Mouse (Mus musculus): ENCODE results near the gene Tulp1.
A peak's percentile ranks its signal among the peaks of the same experiment; 100 is the strongest.

The Tulp1 gene

DNA sequence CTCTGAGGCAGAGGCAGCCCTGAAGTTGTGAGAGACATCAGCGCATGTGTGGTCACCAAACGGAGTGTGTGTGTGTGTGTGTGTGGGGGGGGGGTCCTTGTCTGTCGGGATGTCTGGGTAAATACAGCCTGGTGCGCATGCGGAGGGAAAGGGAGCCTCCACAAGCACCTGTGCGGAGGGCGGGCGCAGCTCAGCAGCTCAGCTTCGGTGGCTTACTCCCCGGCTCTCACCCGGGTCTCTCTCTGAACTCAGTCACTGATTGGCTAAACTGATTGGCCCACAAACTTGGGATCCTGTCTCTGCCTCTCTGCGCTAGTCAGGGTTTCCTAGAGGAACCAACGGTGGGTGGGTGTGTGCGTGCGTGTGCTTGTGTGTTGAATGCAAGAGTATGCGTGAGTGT lies 9.5 kb upstream of the Tulp1 start:
- Histone ChIP-seq H3K27me3 (ENCODE audit: insufficient read depth, low read length) (peaks cover 9% of the 10 kb centered on the region; the same call in 1 of the 2 replicates), H3K4me1 (replicated peaks; ENCODE audit: low read depth, low read length) (peaks cover 47% of the 10 kb centered on the region), H3K36me3 (ENCODE audit: insufficient read depth, low read length) (no peaks in the 10 kb centered on the region), H3K4me3 (replicated peaks; ENCODE audit: low read length) (no peak overlapping the region), H3K9me3 (ENCODE audit: low read length) (no peaks in the 10 kb centered on the region)
- TF ChIP-seq CTCF (conservative IDR thresholded peaks at IDR 0.05; ENCODE audit: low read length), result no peak
- TF ChIP-seq NANOG (IDR thresholded peaks at IDR 0.05; ENCODE audit: borderline replicate concordance, low read length), result no peak
- no peak for TF ChIP-seq POU5F1 (IDR thresholded peaks at IDR 0.05; ENCODE audit: borderline replicate concordance, low read length)

GRCm38 (mm10) chr17:28373821-28374220 lies 8.8 kb upstream of the Tulp1 start:
- TF ChIP-seq POU5F1 (IDR thresholded peaks at IDR 0.05; ENCODE audit: borderline replicate concordance, low read length) (no peak), CTCF (conservative IDR thresholded peaks at IDR 0.05; ENCODE audit: low read length) (peak; percentile 57), NANOG (IDR thresholded peaks at IDR 0.05; ENCODE audit: borderline replicate concordance, low read length) (no peak)
- Histone ChIP-seq H3K27me3 (ENCODE audit: insufficient read depth, low read length) (peaks cover 9% of the 10 kb centered on the region; the same call in 1 of the 2 replicates), H3K9me3 (ENCODE audit: low read length) (no peaks in the 10 kb centered on the region)

DNA sequence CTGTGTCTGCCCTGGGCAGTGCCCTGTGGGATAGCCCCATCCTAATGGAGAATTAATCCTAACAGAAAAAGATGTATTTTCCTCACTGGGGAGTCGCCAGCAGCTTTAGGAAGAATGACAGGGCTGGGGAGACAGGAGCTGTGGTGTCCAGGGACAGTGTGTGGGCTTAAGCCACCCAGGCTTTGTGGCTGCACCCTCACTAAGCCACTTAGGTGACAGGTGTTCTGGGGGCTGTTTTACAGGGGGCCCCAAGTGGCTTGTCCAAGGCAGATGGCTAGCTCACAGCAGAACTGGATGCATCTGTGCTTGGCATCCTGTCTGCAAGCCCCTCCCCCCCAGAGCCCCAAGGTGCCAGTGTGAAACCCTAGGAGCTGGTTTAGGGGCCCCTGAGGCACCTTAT lies 6.9 kb upstream of the Tulp1 start:
- Histone ChIP-seq H3K27me3 (ENCODE audit: insufficient read depth, low read length) (peaks cover 3% of the 10 kb centered on the region; the same call in 1 of the 2 replicates), H3K36me3 (ENCODE audit: insufficient read depth, low read length) (no peaks in the 10 kb centered on the region), H3K9me3 (ENCODE audit: low read length) (no peaks in the 10 kb centered on the region), H3K4me3 (replicated peaks; ENCODE audit: low read length) (no peak overlapping the region), H3K4me1 (replicated peaks; ENCODE audit: low read depth, low read length) (peaks cover 59% of the 10 kb centered on the region)
- TF ChIP-seq CTCF (conservative IDR thresholded peaks at IDR 0.05; ENCODE audit: low read length), result no peak
- TF ChIP-seq NANOG (IDR thresholded peaks at IDR 0.05; ENCODE audit: borderline replicate concordance, low read length), result no peak
- no peak for TF ChIP-seq POU5F1 (IDR thresholded peaks at IDR 0.05; ENCODE audit: borderline replicate concordance, low read length)

More at GRCm38 (mm10) chr17:28373821-28374220, 8.8 kb upstream of the Tulp1 start:
- H3K36me3 ChIP-seq (ENCODE audit: insufficient read depth, low read length), result no peaks in the 10 kb centered on the region
- peaks cover 52% of the 10 kb centered on the region for H3K4me1 ChIP-seq (replicated peaks; ENCODE audit: low read depth, low read length)
- H3K4me3 ChIP-seq (replicated peaks; ENCODE audit: low read length), result no peak overlapping the region

GRCm38 (mm10) chr17:28371286-28371685 lies 6.3 kb upstream of the Tulp1 start:
- Histone ChIP-seq H3K36me3 (ENCODE audit: insufficient read depth, low read length) (no peaks in the 10 kb centered on the region), H3K4me1 (replicated peaks; ENCODE audit: low read depth, low read length) (peaks cover 56% of the 10 kb centered on the region), H3K27me3 (ENCODE audit: insufficient read depth, low read length) (peaks cover 3% of the 10 kb centered on the region; the same call in 1 of the 2 replicates), H3K9me3 (ENCODE audit: low read length) (no peaks in the 10 kb centered on the region), H3K4me3 (replicated peaks; ENCODE audit: low read length) (no peak overlapping the region)
- no peak for TF ChIP-seq CTCF (conservative IDR thresholded peaks at IDR 0.05; ENCODE audit: low read length)

DNA sequence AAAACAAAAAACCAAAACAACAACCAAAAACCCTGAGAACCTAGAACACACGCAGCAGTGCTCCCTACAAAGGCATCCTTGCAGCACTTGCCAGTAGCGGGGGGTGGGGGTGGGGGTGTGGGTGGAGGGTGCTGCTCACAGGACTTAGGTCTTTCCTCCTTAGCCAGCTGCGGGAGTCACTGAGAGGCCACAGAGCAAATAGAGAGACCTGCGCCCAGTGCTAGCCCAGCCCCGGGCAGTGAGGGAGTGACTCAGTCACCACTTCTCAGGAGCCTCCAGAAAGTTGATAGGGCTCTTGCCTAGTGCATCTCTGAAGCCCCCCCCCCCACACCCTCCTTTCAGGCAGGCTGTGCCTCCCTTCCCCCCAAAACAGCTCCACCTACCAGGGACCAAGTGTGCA lies 4.0 kb upstream of the Tulp1 start:
- Histone ChIP-seq H3K4me3 (replicated peaks; ENCODE audit: low read length) (no peak overlapping the region), H3K4me1 (replicated peaks; ENCODE audit: low read depth, low read length) (peaks cover 53% of the 10 kb centered on the region)
- TF ChIP-seq CTCF (conservative IDR thresholded peaks at IDR 0.05; ENCODE audit: low read length) (no peak), NANOG (IDR thresholded peaks at IDR 0.05; ENCODE audit: borderline replicate concordance, low read length) (no peak), POU5F1 (IDR thresholded peaks at IDR 0.05; ENCODE audit: borderline replicate concordance, low read length) (no peak)

GRCm38 (mm10) chr17:28368449-28368848 lies 3.4 kb upstream of the Tulp1 start:
- TF ChIP-seq NANOG (IDR thresholded peaks at IDR 0.05; ENCODE audit: borderline replicate concordance, low read length), result no peak
- TF ChIP-seq CTCF (conservative IDR thresholded peaks at IDR 0.05; ENCODE audit: low read length), result peak; percentile 96
- H3K4me1 ChIP-seq (replicated peaks; ENCODE audit: low read depth, low read length), result peaks cover 55% of the 10 kb centered on the region
- peaks cover 29% of the 10 kb centered on the region for H3K27me3 ChIP-seq (ENCODE audit: insufficient read depth, low read length)
- H3K36me3 ChIP-seq (ENCODE audit: insufficient read depth, low read length), result no peaks in the 10 kb centered on the region
- H3K9me3 ChIP-seq (ENCODE audit: low read length), result no peaks in the 10 kb centered on the region
- H3K4me3 ChIP-seq (replicated peaks; ENCODE audit: low read length), result no peak overlapping the region

More for the DNA sequence above, 4.0 kb upstream of the Tulp1 start:
- no peaks in the 10 kb centered on the region for H3K36me3 ChIP-seq (ENCODE audit: insufficient read depth, low read length)
- no peaks in the 10 kb centered on the region for H3K9me3 ChIP-seq (ENCODE audit: low read length)
- H3K27me3 ChIP-seq (ENCODE audit: insufficient read depth, low read length), result peaks cover 23% of the 10 kb centered on the region

DNA sequence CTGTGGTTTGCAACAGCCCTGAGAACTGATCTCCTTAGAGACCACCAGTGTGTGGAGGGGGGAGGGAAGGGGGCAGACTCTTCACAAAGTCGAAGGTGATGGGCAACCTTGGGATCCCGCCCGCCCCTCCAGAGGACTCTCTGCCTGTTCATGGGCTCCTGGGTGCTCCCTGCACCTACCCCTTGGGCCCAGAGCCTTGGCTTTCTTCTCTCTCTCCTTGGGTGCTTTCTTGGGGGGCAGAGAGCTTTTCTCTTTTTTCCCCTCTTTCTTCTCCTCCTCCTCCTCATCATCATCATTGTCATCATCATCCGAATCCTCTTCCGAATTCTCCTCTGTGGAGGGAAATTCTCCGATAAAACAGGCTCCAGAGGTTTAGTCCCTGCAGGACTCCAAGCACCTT lies 1.5 kb downstream of the Tulp1 start:
- no peaks in the 10 kb centered on the region for H3K36me3 ChIP-seq (ENCODE audit: insufficient read depth, low read length)
- H3K4me1 ChIP-seq (replicated peaks; ENCODE audit: low read depth, low read length), result peaks cover 69% of the 10 kb centered on the region
- peaks cover 60% of the 10 kb centered on the region for H3K27me3 ChIP-seq (ENCODE audit: insufficient read depth, low read length)
- no peaks in the 10 kb centered on the region for H3K9me3 ChIP-seq (ENCODE audit: low read length)
- peak overlapping the region; percentile 78 for H3K4me3 ChIP-seq (replicated peaks; ENCODE audit: low read length)
- TF ChIP-seq CTCF (conservative IDR thresholded peaks at IDR 0.05; ENCODE audit: low read length) (no peak), POU5F1 (IDR thresholded peaks at IDR 0.05; ENCODE audit: borderline replicate concordance, low read length) (no peak), NANOG (IDR thresholded peaks at IDR 0.05; ENCODE audit: borderline replicate concordance, low read length) (no peak)

DNA sequence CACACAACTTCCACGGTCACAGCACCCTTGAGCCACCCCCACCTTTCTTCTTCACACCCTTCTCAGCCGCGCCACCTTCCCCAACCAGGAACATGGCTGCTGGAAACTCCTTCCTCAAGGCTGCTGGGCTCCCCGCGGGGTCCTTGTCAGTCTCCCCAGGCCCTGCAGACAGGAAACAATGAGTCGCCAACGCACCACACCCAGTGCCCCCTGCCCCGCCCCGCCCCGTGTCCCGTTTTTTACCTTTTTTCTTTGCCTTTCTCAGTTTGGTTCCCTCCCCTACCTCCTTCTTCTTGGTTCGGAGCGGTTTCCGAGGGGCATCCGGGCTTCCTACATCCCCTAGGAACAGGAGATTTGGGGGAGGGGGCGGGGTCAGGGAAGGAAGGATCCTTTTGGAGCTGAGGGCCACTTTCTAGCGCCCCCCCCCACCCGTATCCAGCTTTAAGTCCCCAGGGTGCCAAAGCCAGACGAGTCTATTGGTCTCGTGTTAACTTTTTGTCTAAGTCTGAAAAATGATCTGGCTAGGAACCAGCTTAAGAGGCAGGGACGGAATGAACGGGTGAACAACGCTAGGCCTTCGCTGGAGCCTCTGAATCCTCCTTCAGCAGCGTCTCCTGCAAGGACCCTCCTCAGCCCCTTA lies 2.2 kb downstream of the Tulp1 start:
- peak overlapping the region; percentile 78 for H3K4me3 ChIP-seq (replicated peaks; ENCODE audit: low read length)
- no peaks in the 10 kb centered on the region for H3K36me3 ChIP-seq (ENCODE audit: insufficient read depth, low read length)
- H3K27me3 ChIP-seq (ENCODE audit: insufficient read depth, low read length), result peaks cover 60% of the 10 kb centered on the region
- TF ChIP-seq CTCF (conservative IDR thresholded peaks at IDR 0.05; ENCODE audit: low read length) (no peak), NANOG (IDR thresholded peaks at IDR 0.05; ENCODE audit: borderline replicate concordance, low read length) (no peak), POU5F1 (IDR thresholded peaks at IDR 0.05; ENCODE audit: borderline replicate concordance, low read length) (no peak)
- H3K9me3 ChIP-seq (ENCODE audit: low read length), result no peaks in the 10 kb centered on the region
- peaks cover 71% of the 10 kb centered on the region for H3K4me1 ChIP-seq (replicated peaks; ENCODE audit: low read depth, low read length)
